ENCODE assay signal across 22 mouse cellular contexts in genomic region chr11:102424666-102425065, GRCm38 (mm10). TPM values are rescaled to one million over a fixed set of nuclear protein-coding genes. Genes with fewer than 3 reads are reported as not detected.
DNase-seq lines count a peak whose midpoint lies in the region; ATAC-seq lines count a peak whose summit lies in the region.
"Had no signal": no experiment of that assay in that cellular context is flagged by ENCODE, and none has a peak within 500 bp of the region (broad histone marks: within the 10 kb centered on the region; RNA-seq: fewer than 3 reads in every experiment).

No protein-coding gene starts in this region.

- no peak overlapping the region for H3K4me2 ChIP-seq in heart, embryonic 12.5 days
- H3K4me2 ChIP-seq: embryonic facial prominence, embryonic 15.5 days; forebrain, embryonic 15.5 days; heart, embryonic 13.5 days; hindbrain, embryonic 12.5 days; midbrain, embryonic 13.5 days; neural tube, embryonic 12.5 days had no signal

- no peak overlapping the region for H3K27ac ChIP-seq in heart, embryonic 10.5 days
- H3K27ac ChIP-seq in heart, embryonic 12.5 days (ENCODE audit: poor library complexity, severe bottlenecking): no peak overlapping the region
- H3K27ac ChIP-seq in macrophage: peak overlapping the region; percentile 99
- H3K27ac ChIP-seq: forebrain, embryonic 15.5 days; heart, embryonic 13.5 days; hindbrain, embryonic 12.5 days; layer of hippocampus, adult 2 months; midbrain, embryonic 13.5 days; neural tube, embryonic 12.5 days had no signal

- no peaks in the 10 kb centered on the region for H3K9me3 ChIP-seq in heart, embryonic 10.5 days
- no peaks in the 10 kb centered on the region for H3K9me3 ChIP-seq in heart, embryonic 12.5 days (replicated peaks)
- H3K9me3 ChIP-seq: embryonic facial prominence, embryonic 15.5 days; forebrain, embryonic 15.5 days; heart, embryonic 13.5 days; neural tube, embryonic 12.5 days had no signal

- H3K4me1 ChIP-seq in heart, embryonic 10.5 days: peaks cover 7% of the 10 kb centered on the region
- peaks cover 5% of the 10 kb centered on the region for H3K4me1 ChIP-seq in heart, embryonic 12.5 days (replicated peaks)

- H3K36me3 ChIP-seq in heart, embryonic 10.5 days: no peaks in the 10 kb centered on the region
- no peaks in the 10 kb centered on the region for H3K36me3 ChIP-seq in heart, embryonic 12.5 days
- peaks cover 7% of the 10 kb centered on the region; the same call in 1 of the 2 replicates for H3K36me3 ChIP-seq in macrophage (ENCODE audit: inconsistent target)
- H3K36me3 ChIP-seq: embryonic facial prominence, embryonic 15.5 days; forebrain, embryonic 15.5 days; heart, embryonic 13.5 days; hindbrain, embryonic 12.5 days; midbrain, embryonic 13.5 days; neural tube, embryonic 12.5 days had no signal

- no peaks in the 10 kb centered on the region for H3K27me3 ChIP-seq in heart, embryonic 10.5 days (ENCODE audit: insufficient read depth, poor library complexity, severe bottlenecking)
- H3K27me3 ChIP-seq in heart, embryonic 12.5 days (replicated peaks): no peaks in the 10 kb centered on the region
- H3K27me3 ChIP-seq: embryonic facial prominence, embryonic 15.5 days; forebrain, embryonic 15.5 days; heart, embryonic 13.5 days had no signal

- H3K79me2 ChIP-seq in macrophage (ENCODE audit: inconsistent target): peaks cover 31% of the 10 kb centered on the region

- DNase-seq in adrenal gland, postnatal 14 days: peak; percentile 72
- no peak for DNase-seq in adrenal gland, adult 8-10 months
- peak; percentile 73 for DNase-seq in heart, embryonic 10.5 days (ENCODE audit: low spot score)
- peak; percentile 65 for DNase-seq in 416B (ENCODE audit: low read depth)
- DNase-seq in kidney, adult 11 months: no peak
- DNase-seq: cerebellum, adult 18-20 months; heart, postnatal 14 days; kidney, adult 9 months; kidney, postnatal 14 days; retina, postnatal 1 day; right cerebral cortex, postnatal 25 days; spleen, adult 18-20 months had no signal

- H3K4me3 ChIP-seq in heart, embryonic 10.5 days: no peak overlapping the region
- no peak overlapping the region for H3K4me3 ChIP-seq in heart, embryonic 12.5 days
- H3K4me3 ChIP-seq in macrophage (ENCODE audit: inconsistent target): no peak overlapping the region; the same call in 1 of the 2 replicates
- H3K4me3 ChIP-seq: embryonic facial prominence, embryonic 15.5 days; forebrain, embryonic 15.5 days; heart, embryonic 13.5 days; hindbrain, embryonic 12.5 days; layer of hippocampus, adult 2 months; midbrain, embryonic 13.5 days; neural tube, embryonic 12.5 days had no signal

- no peak for ATAC-seq in heart, embryonic 12.5 days (ENCODE audit: insufficient number of reproducible peaks, low FRiP score)
- ATAC-seq: forebrain, embryonic 15.5 days; midbrain, embryonic 13.5 days had no signal

- H3K9ac ChIP-seq in heart, embryonic 12.5 days: no peak overlapping the region
- H3K9ac ChIP-seq: embryonic facial prominence, embryonic 15.5 days; forebrain, embryonic 15.5 days; hindbrain, embryonic 12.5 days; midbrain, embryonic 13.5 days; neural tube, embryonic 12.5 days had no signal

- WGBS in heart, embryonic 10.5 days: 72% methylated on average over 6 of the region's 6 CpGs
- 71% methylated on average over 6 of the region's 6 CpGs for WGBS in heart, embryonic 12.5 days
- 70% methylated on average over 6 of the region's 6 CpGs for WGBS in macrophage (ENCODE audit: missing documents)

RNA-seq across cellular contexts. Expression of gene Grn, which starts 5.4 kb away (rescaled TPM):
- 180 and 194 TPM in 2 replicates for total RNA-seq in adrenal gland, postnatal 14 days (2021)
- total RNA-seq in adrenal gland, adult 8-10 months (2022): 100 to 1,000 TPM; 171 to 220 (median 202) TPM
- 109 and 151 TPM in 2 replicates for polyA plus RNA-seq in heart, embryonic 10.5 days (2016; fragmentation: Nextera tagmentation; extraction: Ambion mirVana)
- polyA plus RNA-seq in heart, embryonic 12.5 days (2016; fragmentation: Nextera tagmentation; extraction: Ambion mirVana): 189 and 191 TPM in 2 replicates
- 1,000 to 10,000 TPM in 12 of 26 experiments, 100 to 1,000 TPM in 14; 345 to 1,522 (median 924) TPM for total RNA-seq in macrophage (2018; cell fraction: chromatin; rRNA removed)
- total RNA-seq in macrophage (2018; cell fraction: cytosol; rRNA removed): 1,000 to 10,000 TPM; 1,882 to 3,575 (median 2,639) TPM
- 1,000 to 10,000 TPM; 1,350 to 6,127 (median 3,859) TPM for total RNA-seq in macrophage (2018; cell fraction: nucleus; rRNA removed)
- polyA plus RNA-seq in macrophage (2018): 2,366 to 2,992 TPM (median 2,461 TPM) in 3 replicates

RNA-seq across cellular contexts. Expression of gene Slc25a39, which starts 16.9 kb away (rescaled TPM):
- 373 and 415 TPM in 2 replicates for total RNA-seq in adrenal gland, postnatal 14 days (2021)
- total RNA-seq in adrenal gland, adult 8-10 months (2022): 100 to 1,000 TPM; 343 to 469 (median 379) TPM
- polyA plus RNA-seq in heart, embryonic 10.5 days (2016; fragmentation: Nextera tagmentation; extraction: Ambion mirVana): 313 and 314 TPM in 2 replicates
- polyA plus RNA-seq in heart, embryonic 12.5 days (2016; fragmentation: Nextera tagmentation; extraction: Ambion mirVana): 253 and 260 TPM in 2 replicates
- total RNA-seq in macrophage (2018; cell fraction: chromatin; rRNA removed): 10 to 100 TPM; 10.5 to 51.0 (median 31.0) TPM
- 100 to 1,000 TPM in 24 of 26 experiments, 10 to 100 TPM in 2; 96.4 to 143 (median 128) TPM for total RNA-seq in macrophage (2018; cell fraction: cytosol; rRNA removed)
- total RNA-seq in macrophage (2018; cell fraction: nucleus; rRNA removed): 10 to 100 TPM; 21.5 to 59.2 (median 42.2) TPM
- polyA plus RNA-seq in macrophage (2018): 110 to 131 TPM (median 120 TPM) in 3 replicates

RNA-seq across cellular contexts. Expression of gene Fam171a2, which starts 22.8 kb away (rescaled TPM):
- total RNA-seq in adrenal gland, postnatal 14 days (2021): 8.2 and 9.6 TPM in 2 replicates
- 1 to 10 TPM; 3.8 to 6.2 (median 5.0) TPM for total RNA-seq in adrenal gland, adult 8-10 months (2022)
- polyA plus RNA-seq in heart, embryonic 10.5 days (2016; fragmentation: Nextera tagmentation; extraction: Ambion mirVana): 1.7 and 3.6 TPM in 2 replicates
- polyA plus RNA-seq in heart, embryonic 12.5 days (2016; fragmentation: Nextera tagmentation; extraction: Ambion mirVana): 4.5 and 5.6 TPM in 2 replicates
- total RNA-seq in macrophage (2018; cell fraction: chromatin; rRNA removed): 1 to 10 TPM in 1 of 26 experiments, not detected in 25; 1.6 TPM
- total RNA-seq in macrophage (2018; cell fraction: cytosol; rRNA removed): under 1 TPM in 14 of 26 experiments, not detected in 12; 0.03 to 0.24 (median 0.08) TPM
- under 1 TPM in 5 of 26 experiments, not detected in 21; 0.17 to 0.82 (median 0.22) TPM for total RNA-seq in macrophage (2018; cell fraction: nucleus; rRNA removed)
- polyA plus RNA-seq in macrophage (2018): not detected in 3 replicates

RNA-seq across cellular contexts. Expression of gene Rundc3a, which starts 31.5 kb away (rescaled TPM):
- 31.3 and 31.6 TPM in 2 replicates for total RNA-seq in adrenal gland, postnatal 14 days (2021)
- 10 to 100 TPM; 53.9 to 83.9 (median 77.5) TPM for total RNA-seq in adrenal gland, adult 8-10 months (2022)
- polyA plus RNA-seq in heart, embryonic 10.5 days (2016; fragmentation: Nextera tagmentation; extraction: Ambion mirVana): 0.74 and 1.8 TPM in 2 replicates
- 1.7 and 1.8 TPM in 2 replicates for polyA plus RNA-seq in heart, embryonic 12.5 days (2016; fragmentation: Nextera tagmentation; extraction: Ambion mirVana)
- total RNA-seq in macrophage (2018; cell fraction: chromatin; rRNA removed): 1 to 10 TPM in 23 of 26 experiments, under 1 TPM in 3; 0.71 to 4.2 (median 1.9) TPM
- 1 to 10 TPM in 3 of 26 experiments, under 1 TPM in 23; 0.38 to 1.6 (median 0.54) TPM for total RNA-seq in macrophage (2018; cell fraction: cytosol; rRNA removed)
- 1 to 10 TPM in 6 of 26 experiments, under 1 TPM in 9, not detected in 11; 0.33 to 4.6 (median 0.92) TPM for total RNA-seq in macrophage (2018; cell fraction: nucleus; rRNA removed)
- 0.12 to 1.0 TPM (median 0.30 TPM) in 3 replicates for polyA plus RNA-seq in macrophage (2018)
- total RNA-seq: megakaryocyte progenitor cell, adult 5-6 weeks had no signal

RNA-seq across cellular contexts. Expression of gene Itga2b, which starts 45.3 kb away (rescaled TPM):
- 4.6 and 7.4 TPM in 2 replicates for total RNA-seq in adrenal gland, postnatal 14 days (2021)
- total RNA-seq in adrenal gland, adult 8-10 months (2022): 1 to 10 TPM; 2.9 to 4.7 (median 4.1) TPM
- 13.2 and 19.5 TPM in 2 replicates for polyA plus RNA-seq in heart, embryonic 10.5 days (2016; fragmentation: Nextera tagmentation; extraction: Ambion mirVana)
- polyA plus RNA-seq in heart, embryonic 12.5 days (2016; fragmentation: Nextera tagmentation; extraction: Ambion mirVana): 16.5 and 22.5 TPM in 2 replicates
- 10 to 100 TPM in 5 of 26 experiments, 1 to 10 TPM in 21; 1.4 to 20.3 (median 7.6) TPM for total RNA-seq in macrophage (2018; cell fraction: chromatin; rRNA removed)
- under 1 TPM; 0.14 to 0.82 (median 0.40) TPM for total RNA-seq in macrophage (2018; cell fraction: cytosol; rRNA removed)
- total RNA-seq in macrophage (2018; cell fraction: nucleus; rRNA removed): 10 to 100 TPM in 1 of 26 experiments, 1 to 10 TPM in 25; 1.1 to 10.0 (median 2.9) TPM
- 0.73 to 0.90 TPM (median 0.79 TPM) in 3 replicates for polyA plus RNA-seq in macrophage (2018)

Comparison
In these comparisons a context has a peak if more than half of its experiments do, and no peak if none do; other contexts are left out.
1. DNase-seq: peak in adrenal gland, postnatal 14 days (single experiment), heart, embryonic 10.5 days (single experiment) and 416B (single experiment); none in adrenal gland, adult 8-10 months (single experiment) and kidney, adult 11 months (single experiment).
2. RNA of gene Grn, which starts 5.4 kb away (polyA plus RNA-seq): 2,366 to 2,992 TPM in macrophage; 189 to 191 TPM in heart, embryonic 12.5 days and 109 to 151 TPM in heart, embryonic 10.5 days; every median in the first group is over 10 times any median in the second.